Mouse (Mus musculus): Measurements from ENCODE around the gene Kif21b. TPM values are rescaled to one million over a fixed set of nuclear protein-coding genes. Genes with fewer than 3 reads are reported as not detected.

Gene Kif21b
- polyA plus RNA-seq, 1 experiment from 2014 or later, result 2.2 TPM

- Histone ChIP-seq H3K27me3 (ENCODE audit: insufficient read depth, low read length) (no peaks in the 10 kb centered on the region), H3K9ac (replicated peaks; ENCODE audit: low read length) (no peak overlapping the region), H3K36me3 (ENCODE audit: insufficient read depth, low read length) (no peaks in the 10 kb centered on the region), H3K9me3 (ENCODE audit: low read length) (no peaks in the 10 kb centered on the region), H3K27ac (ENCODE audit: low read length) (no peak overlapping the region), H3K4me3 (ENCODE audit: low read length) (no peak overlapping the region), H3K4me2 (replicated peaks; ENCODE audit: low read depth, low read length) (no peak overlapping the region), H3K4me1 (ENCODE audit: insufficient read depth, low read length) (no peaks in the 10 kb centered on the region)
- ATAC-seq (ENCODE audit: low FRiP score, low TSS enrichment), result no peak
- 65% methylated on average over 8 of the region's 8 CpGs for WGBS
These were observed 36.5 kb downstream of the Kif21b start for GRCm38 (mm10) chr1:136167657-136168056.

- Histone ChIP-seq H3K4me1 (ENCODE audit: insufficient read depth, low read length) (peaks cover 12% of the 10 kb centered on the region), H3K9ac (replicated peaks; ENCODE audit: low read length) (no peak overlapping the region), H3K9me3 (ENCODE audit: low read length) (no peaks in the 10 kb centered on the region), H3K27ac (ENCODE audit: low read length) (no peak overlapping the region), H3K4me2 (replicated peaks; ENCODE audit: low read depth, low read length) (peak overlapping the region; percentile 22), H3K27me3 (ENCODE audit: insufficient read depth, low read length) (no peaks in the 10 kb centered on the region), H3K36me3 (ENCODE audit: insufficient read depth, low read length) (no peaks in the 10 kb centered on the region), H3K4me3 (ENCODE audit: low read length) (no peak overlapping the region)
- WGBS, result 5% methylated on average over 5 of the region's 5 CpGs
- ATAC-seq (ENCODE audit: low FRiP score, low TSS enrichment), result peak; percentile 68
These were observed 38.9 kb downstream of the Kif21b start for GRCm38 (mm10) chr1:136170109-136170508.

GRCm38 (mm10) chr1:136172696-136173095 is 41.5 kb downstream of the Kif21b start:
- Histone ChIP-seq H3K27me3 (ENCODE audit: insufficient read depth, low read length) (no peaks in the 10 kb centered on the region), H3K36me3 (ENCODE audit: insufficient read depth, low read length) (no peaks in the 10 kb centered on the region), H3K4me2 (replicated peaks; ENCODE audit: low read depth, low read length) (no peak overlapping the region), H3K27ac (ENCODE audit: low read length) (no peak overlapping the region), H3K9me3 (ENCODE audit: low read length) (no peaks in the 10 kb centered on the region), H3K4me1 (ENCODE audit: insufficient read depth, low read length) (peaks cover 12% of the 10 kb centered on the region), H3K9ac (replicated peaks; ENCODE audit: low read length) (no peak overlapping the region), H3K4me3 (ENCODE audit: low read length) (no peak overlapping the region)
- 73% methylated on average over 12 of the region's 12 CpGs for WGBS
- 0 out of 2 replicates have a peak, but pooled peaks have one; percentile 8 for ATAC-seq (ENCODE audit: low FRiP score, low TSS enrichment)

GRCm38 (mm10) chr1:136174101-136174606 is 43.0 kb downstream of the Kif21b start:
- Histone ChIP-seq H3K27me3 (ENCODE audit: insufficient read depth, low read length) (no peaks in the 10 kb centered on the region), H3K4me1 (ENCODE audit: insufficient read depth, low read length) (peaks cover 12% of the 10 kb centered on the region), H3K27ac (ENCODE audit: low read length) (no peak overlapping the region), H3K36me3 (ENCODE audit: insufficient read depth, low read length) (no peaks in the 10 kb centered on the region), H3K9me3 (ENCODE audit: low read length) (no peaks in the 10 kb centered on the region), H3K4me3 (ENCODE audit: low read length) (0 out of 2 replicates have a peak overlapping the region, but pooled peaks have one; percentile 4), H3K4me2 (replicated peaks; ENCODE audit: low read depth, low read length) (peak overlapping the region; percentile 29), H3K9ac (replicated peaks; ENCODE audit: low read length) (0 out of 2 replicates have a peak overlapping the region, but pooled peaks have one; percentile 14)
- ATAC-seq (ENCODE audit: low FRiP score, low TSS enrichment), result peak; percentile 34
- 11% methylated on average over 13 of the region's 13 CpGs for WGBS

GRCm38 (mm10) chr1:136175183-136175582 is 44.0 kb downstream of the Kif21b start:
- no peaks in the 10 kb centered on the region for H3K9me3 ChIP-seq (ENCODE audit: low read length)
- no peak overlapping the region for H3K4me3 ChIP-seq (ENCODE audit: low read length)
- peaks cover 12% of the 10 kb centered on the region for H3K4me1 ChIP-seq (ENCODE audit: insufficient read depth, low read length)
- H3K27ac ChIP-seq (ENCODE audit: low read length), result no peak overlapping the region
- no peaks in the 10 kb centered on the region for H3K27me3 ChIP-seq (ENCODE audit: insufficient read depth, low read length)
- H3K36me3 ChIP-seq (ENCODE audit: insufficient read depth, low read length), result no peaks in the 10 kb centered on the region
- H3K9ac ChIP-seq (replicated peaks; ENCODE audit: low read length), result no peak overlapping the region
- no peak for ATAC-seq (ENCODE audit: low FRiP score, low TSS enrichment)
- H3K4me2 ChIP-seq (replicated peaks; ENCODE audit: low read depth, low read length), result no peak overlapping the region
- 34% methylated on average over 6 of the region's 6 CpGs for WGBS

- no peak overlapping the region for H3K27ac ChIP-seq (ENCODE audit: low read length)
- WGBS, result 81% methylated on average over 2 of the region's 2 CpGs
- ATAC-seq (ENCODE audit: low FRiP score, low TSS enrichment), result no peak
- no peak overlapping the region for H3K9ac ChIP-seq (replicated peaks; ENCODE audit: low read length)
- peaks cover 12% of the 10 kb centered on the region for H3K4me1 ChIP-seq (ENCODE audit: insufficient read depth, low read length)
- H3K4me3 ChIP-seq (ENCODE audit: low read length), result no peak overlapping the region
- H3K4me2 ChIP-seq (replicated peaks; ENCODE audit: low read depth, low read length), result no peak overlapping the region
- H3K9me3 ChIP-seq (ENCODE audit: low read length), result no peaks in the 10 kb centered on the region
- no peaks in the 10 kb centered on the region for H3K36me3 ChIP-seq (ENCODE audit: insufficient read depth, low read length)
- H3K27me3 ChIP-seq (ENCODE audit: insufficient read depth, low read length), result no peaks in the 10 kb centered on the region
These were observed 45.9 kb downstream of the Kif21b start for GRCm38 (mm10) chr1:136177085-136177484.

GRCm38 (mm10) chr1:136178741-136179140 is 47.6 kb downstream of the Kif21b start:
- no peak overlapping the region for H3K27ac ChIP-seq (ENCODE audit: low read length)
- H3K4me1 ChIP-seq (ENCODE audit: insufficient read depth, low read length), result peaks cover 7% of the 10 kb centered on the region
- H3K27me3 ChIP-seq (ENCODE audit: insufficient read depth, low read length), result no peaks in the 10 kb centered on the region
- no peak overlapping the region for H3K4me2 ChIP-seq (replicated peaks; ENCODE audit: low read depth, low read length)
- no peaks in the 10 kb centered on the region for H3K36me3 ChIP-seq (ENCODE audit: insufficient read depth, low read length)
- ATAC-seq (ENCODE audit: low FRiP score, low TSS enrichment), result no peak
- 50% methylated on average over 6 of the region's 6 CpGs for WGBS
- no peak overlapping the region for H3K4me3 ChIP-seq (ENCODE audit: low read length)
- no peak overlapping the region for H3K9ac ChIP-seq (replicated peaks; ENCODE audit: low read length)
- no peaks in the 10 kb centered on the region for H3K9me3 ChIP-seq (ENCODE audit: low read length)

GRCm38 (mm10) chr1:136179511-136180001 is 48.4 kb downstream of the Kif21b start:
- no peak for ATAC-seq (ENCODE audit: low FRiP score, low TSS enrichment)
- no peak overlapping the region for H3K9ac ChIP-seq (replicated peaks; ENCODE audit: low read length)
- no peak overlapping the region for H3K4me2 ChIP-seq (replicated peaks; ENCODE audit: low read depth, low read length)
- WGBS, result 80% methylated on average over 2 of the region's 2 CpGs
- H3K27me3 ChIP-seq (ENCODE audit: insufficient read depth, low read length), result no peaks in the 10 kb centered on the region
- H3K4me3 ChIP-seq (ENCODE audit: low read length), result no peak overlapping the region
- no peaks in the 10 kb centered on the region; the same call in 1 of the 2 replicates for H3K4me1 ChIP-seq (ENCODE audit: insufficient read depth, low read length)
- H3K27ac ChIP-seq (ENCODE audit: low read length), result no peak overlapping the region
- H3K36me3 ChIP-seq (ENCODE audit: insufficient read depth, low read length), result no peaks in the 10 kb centered on the region
- H3K9me3 ChIP-seq (ENCODE audit: low read length), result no peaks in the 10 kb centered on the region

GRCm38 (mm10) chr1:136190033-136190432 is 58.8 kb downstream of the Kif21b start:
- Histone ChIP-seq H3K27me3 (ENCODE audit: insufficient read depth, low read length) (no peaks in the 10 kb centered on the region), H3K4me2 (replicated peaks; ENCODE audit: low read depth, low read length) (no peak overlapping the region), H3K4me3 (ENCODE audit: low read length) (no peak overlapping the region), H3K4me1 (ENCODE audit: insufficient read depth, low read length) (no peaks in the 10 kb centered on the region), H3K9me3 (ENCODE audit: low read length) (no peaks in the 10 kb centered on the region), H3K36me3 (ENCODE audit: insufficient read depth, low read length) (no peaks in the 10 kb centered on the region), H3K9ac (replicated peaks; ENCODE audit: low read length) (no peak overlapping the region), H3K27ac (ENCODE audit: low read length) (no peak overlapping the region)
- 94% methylated on average over 5 of the region's 5 CpGs for WGBS
- no peak for ATAC-seq (ENCODE audit: low FRiP score, low TSS enrichment)

GRCm38 (mm10) chr1:136212803-136213202 is 81.6 kb downstream of the Kif21b start, which contains the start of gene Mroh3:
Gene Mroh3, minus strand, starts transcription at chr1:136212828.
- Histone ChIP-seq H3K36me3 (ENCODE audit: insufficient read depth, low read length) (peaks cover 18% of the 10 kb centered on the region), H3K9ac (replicated peaks; ENCODE audit: low read length) (no peak within 1 kb of the TSS), H3K27ac (ENCODE audit: low read length) (no peak within 1 kb of the TSS), H3K27me3 (ENCODE audit: insufficient read depth, low read length) (no peaks in the 10 kb centered on the region), H3K9me3 (ENCODE audit: low read length) (no peaks in the 10 kb centered on the region), H3K4me2 (replicated peaks; ENCODE audit: low read depth, low read length) (no peak within 1 kb of the TSS), H3K4me1 (ENCODE audit: insufficient read depth, low read length) (no peaks in the 10 kb centered on the region), H3K4me3 (ENCODE audit: low read length) (no peak within 1 kb of the TSS)
- no peak for ATAC-seq (ENCODE audit: low FRiP score, low TSS enrichment)
- WGBS, result 57% methylated on average over 3 of the region's 3 CpGs
